Mouse (Mus musculus): ENCODE results near the gene Gramd2.

DNA sequence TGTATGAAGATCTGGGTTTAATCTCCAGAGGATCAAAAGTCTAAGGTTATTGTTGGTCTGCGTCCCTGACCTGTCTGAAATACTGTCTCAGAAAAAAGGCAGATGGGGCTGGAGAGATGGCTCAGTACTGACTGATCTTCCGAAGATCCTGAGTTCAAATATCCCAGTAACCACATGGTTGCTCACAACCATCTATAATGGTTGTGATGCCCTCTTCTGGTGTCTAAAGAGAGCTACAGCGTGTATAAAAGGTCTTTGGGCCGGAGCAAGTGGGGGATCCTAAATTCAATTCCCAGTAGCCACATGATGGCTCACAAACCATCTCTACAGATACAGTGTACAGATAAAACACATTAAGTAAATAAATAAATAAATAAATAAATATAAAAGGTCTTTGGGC lies 10.8 kb upstream of the Gramd2 start:
- TF ChIP-seq CTCF (IDR thresholded peaks at IDR 0.05; ENCODE audit: control insufficient read depth, insufficient read depth, insufficient read length) = no peak
- TF ChIP-seq MYOD1 (IDR thresholded peaks at IDR 0.05; ENCODE audit: control insufficient read depth, insufficient read length, low read depth) = no peak
- no peak for TF ChIP-seq MAX (IDR thresholded peaks at IDR 0.05)

Measured in C2C12 (cell line).